In genomic region chr7:57293564-57293963, GRCm38 (mm10) we compare ENCODE assay signal across 13 mouse cellular contexts.
"Had no signal": no experiment of that assay in that cellular context is flagged by ENCODE, and none has a peak within 500 bp of the region (broad histone marks: within the 10 kb centered on the region; RNA-seq: fewer than 3 reads in every experiment).

No protein-coding gene starts in this region.

- H3K36me3 ChIP-seq: limb, embryonic 13.5 days; midbrain, embryonic 13.5 days; neural tube, embryonic 12.5 days had no signal

- H3K9me3 ChIP-seq: limb, embryonic 13.5 days; midbrain, embryonic 13.5 days; neural tube, embryonic 12.5 days had no signal

- H3K4me1 ChIP-seq: limb, embryonic 13.5 days; midbrain, embryonic 13.5 days; neural tube, embryonic 12.5 days had no signal

- H3K27me3 ChIP-seq: limb, embryonic 13.5 days; midbrain, embryonic 13.5 days; neural tube, embryonic 12.5 days had no signal

- H3K4me2 ChIP-seq: limb, embryonic 13.5 days; midbrain, embryonic 13.5 days; neural tube, embryonic 12.5 days had no signal

- ATAC-seq: midbrain, embryonic 13.5 days had no signal

- H3K9ac ChIP-seq: limb, embryonic 13.5 days; liver, embryonic 14.5 days; midbrain, embryonic 13.5 days; neural tube, embryonic 12.5 days had no signal

- DNase-seq: kidney, adult 9 months; kidney, postnatal 36 days; layer of hippocampus, postnatal 36 days; lung, adult 18-20 months; retina, postnatal 1 day; right cerebral cortex, postnatal 25 days; thymus, postnatal 36 days had no signal

- H3K4me3 ChIP-seq: limb, embryonic 13.5 days; midbrain, embryonic 13.5 days; myocyte; neural tube, embryonic 12.5 days had no signal

- H3K27ac ChIP-seq: kidney, postnatal 0 days; limb, embryonic 13.5 days; liver, embryonic 14.5 days; midbrain, embryonic 13.5 days; neural tube, embryonic 12.5 days had no signal
